Mouse (Mus musculus): ENCODE measurements around the gene Vgll4. TPM values are rescaled to one million over a fixed set of nuclear protein-coding genes. Genes with fewer than 3 reads are reported as not detected.

Vgll4 gene
- polyA plus RNA-seq, 1 experiment from 2014 or later, result 14.7 TPM

- Histone ChIP-seq H3K9me3 (ENCODE audit: low read length) (no peaks in the 10 kb centered on the region), H3K4me2 (ENCODE audit: low read depth, low read length) (no peak overlapping the region), H3K9ac (replicated peaks) (no peak overlapping the region), H3K27ac (ENCODE audit: low read depth) (no peak overlapping the region), H3K36me3 (replicated peaks; ENCODE audit: insufficient read depth, low read length) (no peaks in the 10 kb centered on the region), H3K4me1 (ENCODE audit: insufficient read depth) (no peaks in the 10 kb centered on the region), H3K4me3 (ENCODE audit: low read depth, low read length) (no peak overlapping the region), H3K27me3 (ENCODE audit: insufficient read depth, low read length) (no peaks in the 10 kb centered on the region)
- DNase-seq, result no peak
- WGBS (ENCODE audit: insufficient replicate concordance), result 65% methylated on average over 2 of the region's 2 CpGs
- no peak for ATAC-seq
- TF ChIP-seq CTCF (IDR thresholded peaks at IDR 0.05; ENCODE audit: low read depth) (no peak), EP300 (IDR thresholded peaks at IDR 0.05; ENCODE audit: low read depth) (no peak)
Measured at GRCm38 (mm10) chr6:114939666-114940065, 30.1 kb downstream of the Vgll4 start.

- 72% methylated on average over 5 of the region's 5 CpGs for WGBS (ENCODE audit: insufficient replicate concordance)
- Histone ChIP-seq H3K27me3 (ENCODE audit: insufficient read depth, low read length) (no peaks in the 10 kb centered on the region), H3K4me3 (ENCODE audit: low read depth, low read length) (no peak overlapping the region), H3K9me3 (ENCODE audit: low read length) (no peaks in the 10 kb centered on the region), H3K4me1 (ENCODE audit: insufficient read depth) (no peaks in the 10 kb centered on the region), H3K27ac (ENCODE audit: low read depth) (no peak overlapping the region), H3K36me3 (replicated peaks; ENCODE audit: insufficient read depth, low read length) (no peaks in the 10 kb centered on the region), H3K9ac (replicated peaks) (no peak overlapping the region), H3K4me2 (ENCODE audit: low read depth, low read length) (no peak overlapping the region)
- no peak for ATAC-seq
- no peak for DNase-seq
- TF ChIP-seq CTCF (IDR thresholded peaks at IDR 0.05; ENCODE audit: low read depth) (no peak), EP300 (IDR thresholded peaks at IDR 0.05; ENCODE audit: low read depth) (no peak)
Measured at GRCm38 (mm10) chr6:114936941-114937313, 32.9 kb downstream of the Vgll4 start.

GRCm38 (mm10) chr6:114936297-114936940 lies 33.4 kb downstream of the Vgll4 start:
- 76% methylated on average over 19 of the region's 19 CpGs for WGBS (ENCODE audit: insufficient replicate concordance)
- Histone ChIP-seq H3K4me2 (ENCODE audit: low read depth, low read length) (no peak overlapping the region), H3K9me3 (ENCODE audit: low read length) (no peaks in the 10 kb centered on the region), H3K4me1 (ENCODE audit: insufficient read depth) (no peaks in the 10 kb centered on the region), H3K36me3 (replicated peaks; ENCODE audit: insufficient read depth, low read length) (no peaks in the 10 kb centered on the region), H3K9ac (replicated peaks) (no peak overlapping the region), H3K27ac (ENCODE audit: low read depth) (no peak overlapping the region), H3K4me3 (ENCODE audit: low read depth, low read length) (no peak overlapping the region), H3K27me3 (ENCODE audit: insufficient read depth, low read length) (no peaks in the 10 kb centered on the region)
- TF ChIP-seq CTCF (IDR thresholded peaks at IDR 0.05; ENCODE audit: low read depth), result no peak
- TF ChIP-seq EP300 (IDR thresholded peaks at IDR 0.05; ENCODE audit: low read depth), result no peak
- DNase-seq (no peak), ATAC-seq (no peak)

- no peaks in the 10 kb centered on the region for H3K27me3 ChIP-seq (ENCODE audit: insufficient read depth, low read length)
- TF ChIP-seq EP300 (IDR thresholded peaks at IDR 0.05; ENCODE audit: low read depth) (no peak), CTCF (IDR thresholded peaks at IDR 0.05; ENCODE audit: low read depth) (no peak)
- peaks cover 2% of the 10 kb centered on the region; the same call in 1 of the 2 replicates for H3K4me1 ChIP-seq (ENCODE audit: insufficient read depth)
- H3K4me3 ChIP-seq (ENCODE audit: low read depth, low read length), result no peak overlapping the region
- 67% methylated on average over 3 of the region's 3 CpGs for WGBS (ENCODE audit: insufficient replicate concordance)
- H3K4me2 ChIP-seq (ENCODE audit: low read depth, low read length), result no peak overlapping the region
- no peak overlapping the region for H3K27ac ChIP-seq (ENCODE audit: low read depth)
- no peak for DNase-seq
- ATAC-seq, result no peak
- H3K36me3 ChIP-seq (replicated peaks; ENCODE audit: insufficient read depth, low read length), result no peaks in the 10 kb centered on the region
- H3K9me3 ChIP-seq (ENCODE audit: low read length), result no peaks in the 10 kb centered on the region
- H3K9ac ChIP-seq (replicated peaks), result no peak overlapping the region
Measured at GRCm38 (mm10) chr6:114935362-114935761, 34.4 kb downstream of the Vgll4 start.

- Histone ChIP-seq H3K9ac (replicated peaks) (no peak overlapping the region), H3K4me3 (ENCODE audit: low read depth, low read length) (no peak overlapping the region), H3K36me3 (replicated peaks; ENCODE audit: insufficient read depth, low read length) (no peaks in the 10 kb centered on the region), H3K27ac (ENCODE audit: low read depth) (no peak overlapping the region), H3K27me3 (ENCODE audit: insufficient read depth, low read length) (no peaks in the 10 kb centered on the region), H3K9me3 (ENCODE audit: low read length) (no peaks in the 10 kb centered on the region), H3K4me1 (ENCODE audit: insufficient read depth) (peaks cover 3% of the 10 kb centered on the region; the same call in 1 of the 2 replicates), H3K4me2 (ENCODE audit: low read depth, low read length) (no peak overlapping the region)
- no peak for ATAC-seq
- no peak for DNase-seq
- WGBS (ENCODE audit: insufficient replicate concordance), result 83% methylated on average over 11 of the region's 11 CpGs
- TF ChIP-seq CTCF (IDR thresholded peaks at IDR 0.05; ENCODE audit: low read depth) (no peak), EP300 (IDR thresholded peaks at IDR 0.05; ENCODE audit: low read depth) (no peak)
Measured at GRCm38 (mm10) chr6:114934045-114934444, 35.7 kb downstream of the Vgll4 start.

- peaks cover 3% of the 10 kb centered on the region; the same call in 1 of the 2 replicates for H3K4me1 ChIP-seq (ENCODE audit: insufficient read depth)
- TF ChIP-seq CTCF (IDR thresholded peaks at IDR 0.05; ENCODE audit: low read depth), result no peak
- H3K9me3 ChIP-seq (ENCODE audit: low read length), result no peaks in the 10 kb centered on the region
- ATAC-seq, result no peak
- no peak overlapping the region for H3K27ac ChIP-seq (ENCODE audit: low read depth)
- WGBS (ENCODE audit: insufficient replicate concordance), result 65% methylated on average over 3 of the region's 3 CpGs
- H3K4me3 ChIP-seq (ENCODE audit: low read depth, low read length), result no peak overlapping the region
- H3K4me2 ChIP-seq (ENCODE audit: low read depth, low read length), result no peak overlapping the region
- no peaks in the 10 kb centered on the region for H3K27me3 ChIP-seq (ENCODE audit: insufficient read depth, low read length)
- H3K36me3 ChIP-seq (replicated peaks; ENCODE audit: insufficient read depth, low read length), result no peaks in the 10 kb centered on the region
- DNase-seq, result no peak
- H3K9ac ChIP-seq (replicated peaks), result no peak overlapping the region
Measured at GRCm38 (mm10) chr6:114932991-114933392, 36.8 kb downstream of the Vgll4 start.
